Mouse (Mus musculus): ENCODE measurements around the gene Abl1.

GRCm38 (mm10) chr2:31828311-31828825 lies 140.2 kb downstream of the Abl1 start:
- TF ChIP-seq CTCF (IDR thresholded peaks at IDR 0.05; ENCODE audit: insufficient read depth, low read length) (no peak), POLR2A (IDR thresholded peaks at IDR 0.05; ENCODE audit: borderline replicate concordance, extremely low read depth, low read depth, low read length) (no peak)
